Mouse (Mus musculus) retina, postnatal 7 days (tissue): ENCODE results near the gene Trim43c.
"Not testable (repeated sequence)": the region's sequence is repeated elsewhere in the genome, so short reads cannot be mapped to it uniquely, and the experiment has no call there.

Experiments used
- DNase-seq: peaks from one replicate; pipeline ENCODE4 v3.0.0-alpha.2; 2012; ENCODE audit warnings: low read depth, low spot score

The Trim43c gene

DNA sequence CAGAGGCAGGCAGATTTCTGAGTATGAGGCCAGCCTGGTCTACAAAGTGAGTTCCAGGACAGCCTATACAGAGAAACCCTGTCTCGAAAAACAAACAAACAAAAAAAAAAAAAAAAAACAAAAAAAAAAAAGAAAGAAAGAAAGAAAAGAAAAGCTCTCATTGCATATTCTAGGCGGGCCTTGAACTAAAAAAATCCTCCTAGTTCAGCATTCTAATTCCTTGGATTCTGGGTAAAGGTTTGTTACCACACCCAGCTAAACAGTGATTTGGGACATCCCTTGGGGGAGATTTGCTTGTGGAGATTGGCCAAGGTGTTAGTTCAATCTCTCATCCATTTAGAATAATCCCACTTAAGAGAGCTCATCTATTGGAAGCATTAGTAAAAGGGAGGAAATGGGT lies at the start of gene Trim43c:
Trim43c (plus strand) TSS at position 301 of the 400 bp plus-strand sequence.
- not testable (repeated sequence) for DNase-seq

DNA sequence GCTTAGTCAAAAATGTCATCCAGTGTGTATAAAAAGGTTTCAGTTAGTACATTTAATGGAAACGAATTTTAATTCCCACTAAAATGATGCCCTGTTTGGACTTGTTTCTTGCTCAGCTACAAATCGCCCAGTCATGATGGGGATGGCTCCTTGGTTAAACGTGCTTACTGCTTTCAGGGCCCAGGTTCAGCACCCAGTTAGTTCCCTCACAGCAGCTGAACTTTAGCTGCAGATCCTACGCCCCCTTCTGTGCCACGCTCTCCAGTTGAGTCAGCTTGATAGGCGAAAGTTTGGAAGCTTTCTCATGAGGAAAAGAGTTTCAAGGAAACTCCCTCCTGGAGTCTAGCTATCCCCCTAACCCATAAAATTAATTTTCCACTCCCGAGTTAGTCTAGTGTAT lies 14.1 kb downstream of the Trim43c start:
- DNase-seq = not testable (repeated sequence)

DNA sequence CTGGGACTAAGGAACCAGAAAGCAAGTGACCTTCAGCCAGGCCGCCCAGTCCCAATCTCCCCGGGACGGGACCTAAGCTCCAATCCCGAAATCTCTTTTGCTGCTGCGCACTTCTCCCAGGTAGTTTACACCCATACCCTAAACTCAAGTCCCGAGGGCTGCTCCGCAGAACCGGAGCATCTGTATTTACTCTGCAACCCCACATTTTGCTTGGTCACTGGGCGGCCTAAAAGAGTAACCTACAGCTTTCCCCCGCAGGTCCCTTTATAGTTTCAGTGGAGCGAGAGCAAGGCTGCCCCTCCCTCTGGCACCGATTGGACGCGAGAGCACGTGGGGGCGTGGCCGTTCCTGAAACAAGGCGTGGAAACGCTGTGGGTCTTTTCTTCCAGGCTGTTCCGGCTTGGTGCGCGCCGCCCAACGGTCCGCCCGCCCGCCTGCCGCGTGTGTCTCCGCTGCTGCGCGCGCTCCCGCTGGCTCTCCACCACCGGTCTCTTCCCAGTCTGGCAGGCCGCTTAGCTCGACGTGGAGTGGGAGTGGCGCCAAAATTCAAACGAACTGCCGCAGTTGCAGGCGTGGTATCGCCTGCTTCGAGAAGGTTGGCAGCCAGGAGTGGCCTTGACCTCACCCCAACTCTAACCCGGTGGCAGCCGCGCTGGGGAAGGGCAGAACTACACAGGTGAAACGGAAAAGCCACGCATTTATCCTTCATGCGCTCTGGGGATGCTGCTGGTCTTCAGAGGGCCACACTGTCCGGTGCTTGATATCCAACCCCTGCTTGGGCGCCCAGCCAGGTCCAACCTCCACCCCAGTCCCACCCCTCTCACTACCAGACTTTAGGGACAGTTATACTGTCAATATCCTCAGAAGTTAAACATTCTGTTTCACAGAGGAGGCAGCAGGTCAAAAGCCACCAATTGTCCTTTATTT lies 19.9 kb downstream of the Trim43c start:
- DNase-seq = peak; percentile 68
